In genomic region chr16:37939082-37939863, GRCm38 (mm10) we compare ENCODE assay signal across 12 mouse cellular contexts. TPM values are rescaled to one million over a fixed set of nuclear protein-coding genes. Genes with fewer than 3 reads are reported as not detected.
DNase-seq lines count a peak whose midpoint lies in the region; ATAC-seq and TF ChIP-seq lines count a peak whose summit lies in the region.
"Had no signal": no experiment of that assay in that cellular context is flagged by ENCODE, and none has a peak within 500 bp of the region (broad histone marks: within the 10 kb centered on the region; RNA-seq: fewer than 3 reads in every experiment).

No protein-coding gene starts in this region.

- H3K27ac ChIP-seq in layer of hippocampus, adult 2 months = peak overlapping the region; percentile 85
- peak overlapping the region; percentile 54 for H3K27ac ChIP-seq in forebrain, embryonic 13.5 days
- peak overlapping the region; percentile 48; the same call in 1 of the 2 replicates for H3K27ac ChIP-seq in hindbrain, postnatal 0 days
- H3K27ac ChIP-seq in heart, embryonic 11.5 days (ENCODE audit: low read depth, low read length) = no peak overlapping the region
- H3K27ac ChIP-seq: embryonic facial prominence, embryonic 12.5 days had no signal

- no peaks in the 10 kb centered on the region for H3K79me2 ChIP-seq in myocyte (ENCODE audit: control insufficient read depth, insufficient read depth)

- no peaks in the 10 kb centered on the region for H3K27me3 ChIP-seq in forebrain, embryonic 13.5 days
- H3K27me3 ChIP-seq in hindbrain, postnatal 0 days (ENCODE audit: insufficient read depth, low read length) = no peaks in the 10 kb centered on the region
- H3K27me3 ChIP-seq in myocyte (ENCODE audit: control insufficient read depth, insufficient read depth, insufficient read length) = no peaks in the 10 kb centered on the region
- H3K27me3 ChIP-seq in heart, embryonic 11.5 days (ENCODE audit: control insufficient read depth, insufficient read depth, low read length) = no peaks in the 10 kb centered on the region
- H3K27me3 ChIP-seq: embryonic facial prominence, embryonic 12.5 days had no signal

- WGBS in forebrain, embryonic 13.5 days = 64% methylated on average over 11 of the region's 11 CpGs
- 50% methylated on average over 11 of the region's 11 CpGs for WGBS in hindbrain, postnatal 0 days
- WGBS in heart, embryonic 11.5 days (ENCODE audit: insufficient replicate concordance) = 66% methylated on average over 11 of the region's 11 CpGs

- peak overlapping the region; percentile 2; the same call in 1 of the 2 replicates for H3K4me3 ChIP-seq in layer of hippocampus, adult 2 months
- 0 out of 2 replicates have a peak overlapping the region, but pooled peaks have one; percentile 7 for H3K4me3 ChIP-seq in forebrain, embryonic 13.5 days
- peak overlapping the region; percentile 1; the same call in 1 of the 2 replicates for H3K4me3 ChIP-seq in hindbrain, postnatal 0 days (ENCODE audit: low read length)
- H3K4me3 ChIP-seq in myocyte = peak overlapping the region; percentile 15
- H3K4me3 ChIP-seq in heart, embryonic 11.5 days (ENCODE audit: low read depth, low read length) = no peak overlapping the region
- H3K4me3 ChIP-seq: embryonic facial prominence, embryonic 12.5 days had no signal

- H3K36me3 ChIP-seq in forebrain, embryonic 13.5 days (ENCODE audit: poor library complexity, severe bottlenecking) = no peaks in the 10 kb centered on the region
- H3K36me3 ChIP-seq in hindbrain, postnatal 0 days (ENCODE audit: insufficient read depth, low read length) = no peaks in the 10 kb centered on the region
- H3K36me3 ChIP-seq in myocyte (ENCODE audit: control insufficient read depth, insufficient read depth) = no peaks in the 10 kb centered on the region
- H3K36me3 ChIP-seq in heart, embryonic 11.5 days (ENCODE audit: control insufficient read depth, insufficient read depth, low read length) = no peaks in the 10 kb centered on the region
- H3K36me3 ChIP-seq: embryonic facial prominence, embryonic 12.5 days had no signal

- peaks cover 46% of the 10 kb centered on the region for H3K4me1 ChIP-seq in forebrain, embryonic 13.5 days
- no peaks in the 10 kb centered on the region for H3K4me1 ChIP-seq in hindbrain, postnatal 0 days (ENCODE audit: insufficient read depth, low read length)
- H3K4me1 ChIP-seq in heart, embryonic 11.5 days (ENCODE audit: control insufficient read depth, insufficient read depth, low read length) = no peaks in the 10 kb centered on the region

- H3K9me3 ChIP-seq in forebrain, embryonic 13.5 days (replicated peaks) = no peaks in the 10 kb centered on the region
- no peaks in the 10 kb centered on the region for H3K9me3 ChIP-seq in hindbrain, postnatal 0 days (ENCODE audit: low read length)
- H3K9me3 ChIP-seq in heart, embryonic 11.5 days (replicated peaks; ENCODE audit: control insufficient read depth, low read length) = no peaks in the 10 kb centered on the region
- H3K9me3 ChIP-seq: embryonic facial prominence, embryonic 12.5 days had no signal

- no peak for TF ChIP-seq CTCF in layer of hippocampus, adult 2 months (conservative IDR thresholded peaks at IDR 0.05)
- no peak for TF ChIP-seq CTCF in hindbrain, postnatal 0 days (IDR thresholded peaks at IDR 0.05; ENCODE audit: low read depth)

- peak overlapping the region; percentile 45 for H3K4me2 ChIP-seq in forebrain, embryonic 13.5 days
- peak overlapping the region; percentile 22 for H3K4me2 ChIP-seq in hindbrain, postnatal 0 days (ENCODE audit: low read depth, low read length)
- H3K4me2 ChIP-seq in myocyte (ENCODE audit: low read depth) = peak overlapping the region; percentile 69
- H3K4me2 ChIP-seq in heart, embryonic 11.5 days = no peak overlapping the region
- H3K4me2 ChIP-seq: embryonic facial prominence, embryonic 12.5 days had no signal

- H3ac ChIP-seq in myocyte (ENCODE audit: control insufficient read depth, insufficient read length) = no peak overlapping the region

- no peak for TF ChIP-seq POLR2A in myocyte (IDR thresholded peaks at IDR 0.05; ENCODE audit: insufficient read length, low read depth)

- H3K9ac ChIP-seq in forebrain, embryonic 13.5 days = no peak overlapping the region
- no peak overlapping the region for H3K9ac ChIP-seq in hindbrain, postnatal 0 days (replicated peaks; ENCODE audit: low read length)
- no peak overlapping the region for H3K9ac ChIP-seq in heart, embryonic 11.5 days (ENCODE audit: low read depth, low read length)
- H3K9ac ChIP-seq: embryonic facial prominence, embryonic 12.5 days had no signal

- peak; percentile 17 for ATAC-seq in forebrain, embryonic 13.5 days
- ATAC-seq in hindbrain, postnatal 0 days = peak; percentile 53
- ATAC-seq in heart, embryonic 11.5 days (replicated peaks; ENCODE audit: insufficient number of reproducible peaks, low FRiP score, low TSS enrichment) = no peak

- DNase-seq in layer of hippocampus, adult 2 months (ENCODE audit: low spot score in 2 of 2) = no peak
- no peak for DNase-seq in layer of hippocampus, adult 8-10 months (ENCODE audit: low spot score in 2 of 2)
- peak; percentile 20 for DNase-seq in hindbrain, postnatal 0 days (ENCODE audit: low spot score)
- no peak for DNase-seq in cerebellum, adult 8-10 months
- no peak for DNase-seq in urinary bladder, adult 18-20 months (ENCODE audit: low spot score in 2 of 2)
- DNase-seq: spleen, adult 18-20 months had no signal

TF ChIP-seq in myocyte, 11 proteins besides CTCF, POLR2A, EP300 and RAD21:
- TF ChIP-seq MAX (IDR thresholded peaks at IDR 0.05; ENCODE audit: low read depth) = no peak
- TF ChIP-seq REST (IDR thresholded peaks at IDR 0.05; ENCODE audit: insufficient read depth, insufficient read length) = no peak
- no peak for TF ChIP-seq MYOG (IDR thresholded peaks at IDR 0.05; ENCODE audit: control insufficient read depth in 1 of 3, insufficient read depth in 1 of 3, insufficient read length in 2 of 3, low read depth in 2 of 3)

RNA-seq across cellular contexts. Expression of gene Gpr156, which starts 23.0 kb away (rescaled TPM):
- under 1 TPM; 0.74 to 0.81 TPM for total RNA-seq in layer of hippocampus, adult 2 months (2021)
- 1 to 10 TPM in 1 of 4 experiments, under 1 TPM in 3; 0.50 to 1.4 (median 0.74) TPM for total RNA-seq in layer of hippocampus, adult 8-10 months (2022)
- polyA plus RNA-seq in forebrain, embryonic 13.5 days (2015; fragmentation: Nextera tagmentation; extraction: Ambion mirVana) = 5.5 TPM in 2 replicates
- total RNA-seq in hindbrain, postnatal 0 days (2014; rRNA removed) = 3.2 and 4.3 TPM in 2 replicates
- polyA plus RNA-seq in hindbrain, postnatal 0 days (2015; fragmentation: Nextera tagmentation; extraction: Ambion mirVana) = 1.9 and 2.4 TPM in 2 replicates
- 0.06 TPM for polyA plus RNA-seq in myocyte (2012; fragmentation: generic; extraction: Trizol)
- polyA plus RNA-seq in heart, embryonic 11.5 days (2014; fragmentation: Nextera tagmentation; extraction: Ambion mirVana) = 0.66 and 0.87 TPM in 2 replicates
- total RNA-seq: granulocyte monocyte progenitor cell, adult 5-6 weeks had no signal
- polyA plus RNA-seq: liver, embryonic 16.5 days had no signal
